9 mouse cellular contexts compared by ENCODE assay signal in genomic region chr11:26593061-26594059, GRCm38 (mm10). TPM values are rescaled to one million over a fixed set of nuclear protein-coding genes. Genes with fewer than 3 reads are reported as not detected.
DNase-seq lines count a peak whose midpoint lies in the region; ATAC-seq lines count a peak whose summit lies in the region.
"Had no signal": no experiment of that assay in that cellular context is flagged by ENCODE, and none has a peak within 500 bp of the region (broad histone marks: within the 10 kb centered on the region; RNA-seq: fewer than 3 reads in every experiment).

Gene Gm6899 (plus strand): TSS chr11:26593241.
Gene Vrk2 (minus strand): TSS chr11:26593999.

- peak within 1 kb of the TSS; percentile 68 for H3K4me3 ChIP-seq in embryonic facial prominence, embryonic 15.5 days (replicated peaks)
- peak within 1 kb of the TSS; percentile 88 for H3K4me3 ChIP-seq in heart, embryonic 12.5 days
- H3K4me3 ChIP-seq in kidney, embryonic 16.5 days (ENCODE audit: low read length) = peak within 1 kb of the TSS; percentile 82
- peak within 1 kb of the TSS; percentile 54 for H3K4me3 ChIP-seq in neural tube, embryonic 14.5 days (ENCODE audit: low read depth, low read length)

- peak; percentile 85 for DNase-seq in CD4-positive, CD25-positive, alpha-beta regulatory T cell, adult 2 months (ENCODE audit: low read depth, low spot score)
- peak; percentile 66 to 72 for DNase-seq in adrenal gland, postnatal 4 days (ENCODE audit: low spot score in 2 of 2)
- peak; percentile 87 to 88 for DNase-seq in lung, adult 18-20 months
- DNase-seq in testis, postnatal 14 days (ENCODE audit: low spot score) = peak; percentile 83

- H3K4me2 ChIP-seq in embryonic facial prominence, embryonic 15.5 days (replicated peaks) = peak within 1 kb of the TSS; percentile 55
- H3K4me2 ChIP-seq in heart, embryonic 12.5 days = peak within 1 kb of the TSS; percentile 72
- H3K4me2 ChIP-seq in kidney, embryonic 16.5 days (replicated peaks; ENCODE audit: low read depth, low read length) = peak within 1 kb of the TSS; percentile 56
- peak within 1 kb of the TSS; percentile 92 for H3K4me2 ChIP-seq in neural tube, embryonic 14.5 days (ENCODE audit: low read depth, low read length)

- peaks cover 3% of the 10 kb centered on the region; the same call in 1 of the 2 replicates for H3K36me3 ChIP-seq in embryonic facial prominence, embryonic 15.5 days
- H3K36me3 ChIP-seq in heart, embryonic 12.5 days = peaks cover 4% of the 10 kb centered on the region; the same call in 1 of the 2 replicates
- no peaks in the 10 kb centered on the region for H3K36me3 ChIP-seq in kidney, embryonic 16.5 days (ENCODE audit: insufficient read depth, low read length)
- H3K36me3 ChIP-seq in neural tube, embryonic 14.5 days (ENCODE audit: control insufficient read depth, insufficient read depth, low read length) = no peaks in the 10 kb centered on the region

- 1% methylated on average over 53 of the region's 60 CpGs for WGBS in embryonic facial prominence, embryonic 15.5 days
- WGBS in heart, embryonic 12.5 days = under 1% methylated on average over 60 of the region's 60 CpGs
- under 1% methylated on average over 60 of the region's 60 CpGs for WGBS in kidney, embryonic 16.5 days
- under 1% methylated on average over 58 of the region's 60 CpGs for WGBS in neural tube, embryonic 14.5 days

- H3K9me3 ChIP-seq in embryonic facial prominence, embryonic 15.5 days (replicated peaks) = no peaks in the 10 kb centered on the region
- no peaks in the 10 kb centered on the region for H3K9me3 ChIP-seq in heart, embryonic 12.5 days (replicated peaks)
- H3K9me3 ChIP-seq in kidney, embryonic 16.5 days (ENCODE audit: low read length) = no peaks in the 10 kb centered on the region
- H3K9me3 ChIP-seq in neural tube, embryonic 14.5 days (ENCODE audit: control insufficient read depth, low read length) = no peaks in the 10 kb centered on the region

- peak within 1 kb of the TSS; percentile 87 for H3K27ac ChIP-seq in embryonic facial prominence, embryonic 15.5 days (replicated peaks)
- H3K27ac ChIP-seq in heart, embryonic 12.5 days (ENCODE audit: poor library complexity, severe bottlenecking) = peak within 1 kb of the TSS; percentile 75
- H3K27ac ChIP-seq in kidney, embryonic 16.5 days (ENCODE audit: low read length) = peak within 1 kb of the TSS; percentile 76
- H3K27ac ChIP-seq in neural tube, embryonic 14.5 days (ENCODE audit: low read depth, low read length) = no peak within 1 kb of the TSS

- ATAC-seq in embryonic facial prominence, embryonic 15.5 days (ENCODE audit: insufficient number of reproducible peaks, low FRiP score, low TSS enrichment, low read depth) = peak; percentile 98
- peak; percentile 98 for ATAC-seq in heart, embryonic 12.5 days (ENCODE audit: insufficient number of reproducible peaks, low FRiP score)
- ATAC-seq in kidney, embryonic 16.5 days (ENCODE audit: low FRiP score, low TSS enrichment) = peak; percentile 100
- peak; percentile 97 for ATAC-seq in neural tube, embryonic 14.5 days (ENCODE audit: low read depth)

- H3K9ac ChIP-seq in embryonic facial prominence, embryonic 15.5 days = peak within 1 kb of the TSS; percentile 53; the same call in 1 of the 2 replicates
- peak within 1 kb of the TSS; percentile 85 for H3K9ac ChIP-seq in heart, embryonic 12.5 days
- H3K9ac ChIP-seq in kidney, embryonic 16.5 days (replicated peaks; ENCODE audit: low read length) = peak within 1 kb of the TSS; percentile 90
- peak within 1 kb of the TSS; percentile 59 for H3K9ac ChIP-seq in neural tube, embryonic 14.5 days (replicated peaks; ENCODE audit: low read depth, low read length)

- peaks cover 6% of the 10 kb centered on the region for H3K4me1 ChIP-seq in embryonic facial prominence, embryonic 15.5 days
- H3K4me1 ChIP-seq in heart, embryonic 12.5 days (replicated peaks) = peaks cover 6% of the 10 kb centered on the region
- H3K4me1 ChIP-seq in kidney, embryonic 16.5 days (ENCODE audit: insufficient read depth, low read length) = peaks cover 6% of the 10 kb centered on the region; the same call in 1 of the 2 replicates
- peaks cover 5% of the 10 kb centered on the region; the same call in 1 of the 2 replicates for H3K4me1 ChIP-seq in neural tube, embryonic 14.5 days (ENCODE audit: control insufficient read depth, insufficient read depth, low read length)

- H3K27me3 ChIP-seq in embryonic facial prominence, embryonic 15.5 days = no peaks in the 10 kb centered on the region
- H3K27me3 ChIP-seq in heart, embryonic 12.5 days (replicated peaks) = no peaks in the 10 kb centered on the region
- no peaks in the 10 kb centered on the region for H3K27me3 ChIP-seq in kidney, embryonic 16.5 days (ENCODE audit: insufficient read depth, low read length)
- no peaks in the 10 kb centered on the region for H3K27me3 ChIP-seq in neural tube, embryonic 14.5 days (ENCODE audit: control insufficient read depth, insufficient read depth, low read length)

RNA-seq across cellular contexts. Expression of gene Gm6899, which starts in this region (rescaled TPM):
- not detected for total RNA-seq in adrenal gland, postnatal 4 days (2021)
- not detected in 2 replicates for polyA plus RNA-seq in embryonic facial prominence, embryonic 15.5 days (2015; fragmentation: Nextera tagmentation; extraction: Ambion mirVana)
- not detected in 2 replicates for polyA plus RNA-seq in heart, embryonic 12.5 days (2016; fragmentation: Nextera tagmentation; extraction: Ambion mirVana)
- 0.35 TPM in 1 of 2 replicates, not detected in the other for polyA plus RNA-seq in kidney, embryonic 16.5 days (2015; fragmentation: Nextera tagmentation; extraction: Ambion mirVana)
- polyA plus RNA-seq in neural tube, embryonic 14.5 days (2014; fragmentation: Nextera tagmentation; extraction: Ambion mirVana) = not detected in 2 replicates
- polyA plus RNA-seq: gonadal fat pad, adult 2 months had no signal

RNA-seq across cellular contexts. Expression of gene Vrk2, which starts in this region (rescaled TPM):
- total RNA-seq in adrenal gland, postnatal 4 days (2021) = 10 to 100 TPM; 14.4 to 17.9 TPM
- polyA plus RNA-seq in embryonic facial prominence, embryonic 15.5 days (2015; fragmentation: Nextera tagmentation; extraction: Ambion mirVana) = 20.3 and 21.2 TPM in 2 replicates
- polyA plus RNA-seq in heart, embryonic 12.5 days (2016; fragmentation: Nextera tagmentation; extraction: Ambion mirVana) = 17.1 and 18.5 TPM in 2 replicates
- 17.5 and 18.6 TPM in 2 replicates for polyA plus RNA-seq in kidney, embryonic 16.5 days (2015; fragmentation: Nextera tagmentation; extraction: Ambion mirVana)
- polyA plus RNA-seq in neural tube, embryonic 14.5 days (2014; fragmentation: Nextera tagmentation; extraction: Ambion mirVana) = 2.4 and 3.4 TPM in 2 replicates
